Mouse (Mus musculus): ENCODE results near the gene Atxn1. TPM values are rescaled to one million over a fixed set of nuclear protein-coding genes. Genes with fewer than 3 reads are reported as not detected.

The Atxn1 gene
- polyA plus RNA-seq, 1 experiment from 2014 or later = 2.3 TPM

DNA sequence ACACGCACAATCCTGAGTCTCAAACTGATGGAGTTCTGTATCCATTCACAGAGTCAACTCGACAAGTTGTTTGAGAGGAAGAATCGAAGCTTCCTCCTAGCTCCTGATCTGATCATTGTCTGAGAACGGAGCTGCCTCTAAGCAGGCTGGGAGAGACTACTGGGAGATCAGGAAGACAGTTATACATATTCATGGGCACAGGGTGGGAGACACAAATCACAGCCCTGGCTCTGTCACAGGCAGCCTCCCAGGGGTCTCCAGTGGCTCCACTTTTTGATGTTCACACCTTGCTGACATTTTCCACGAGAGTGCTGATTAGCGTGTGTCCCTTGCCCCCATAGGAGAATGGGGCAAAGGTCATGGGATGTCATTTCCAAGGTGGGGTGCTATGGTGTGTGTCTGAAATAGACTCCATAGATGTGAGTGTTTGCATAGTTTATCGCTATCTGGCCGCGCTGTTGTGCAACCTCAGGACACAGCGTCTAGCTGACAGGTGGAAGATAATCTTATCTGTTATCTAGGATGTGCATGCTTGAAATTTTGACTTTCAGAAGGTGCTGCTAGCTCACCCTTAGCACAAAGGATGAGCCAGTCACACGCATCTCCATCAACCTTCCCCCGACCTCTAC lies 105.6 kb downstream of the Atxn1 start:
- Histone ChIP-seq H3K9ac (no peak overlapping the region), H3K27me3 (no peaks in the 10 kb centered on the region), H3K36me3 (replicated peaks) (no peaks in the 10 kb centered on the region), H3K9me3 (replicated peaks) (no peaks in the 10 kb centered on the region), H3K4me1 (replicated peaks) (peaks cover 28% of the 10 kb centered on the region), H3K4me3 (replicated peaks) (no peak overlapping the region), H3K27ac (replicated peaks) (no peak overlapping the region), H3K4me2 (no peak overlapping the region)
- 57% methylated on average over 12 of the region's 12 CpGs for WGBS (ENCODE audit: insufficient replicate concordance)
- peak; percentile 84 for ATAC-seq (ENCODE audit: insufficient read depth)

- Histone ChIP-seq H3K4me3 (replicated peaks) (no peak overlapping the region), H3K4me1 (replicated peaks) (peaks cover 41% of the 10 kb centered on the region), H3K27me3 (no peaks in the 10 kb centered on the region), H3K27ac (replicated peaks) (no peak overlapping the region), H3K4me2 (no peak overlapping the region), H3K9me3 (replicated peaks) (no peaks in the 10 kb centered on the region), H3K9ac (no peak overlapping the region), H3K36me3 (replicated peaks) (no peaks in the 10 kb centered on the region)
- 85% methylated on average over 8 of the region's 8 CpGs for whole genome bisulfite sequencing (ENCODE audit: insufficient replicate concordance)
- ATAC-seq (ENCODE audit: insufficient read depth) = no peak
Observed at GRCm38 (mm10) chr13:45857416-45857815, 107.4 kb downstream of the Atxn1 start.

GRCm38 (mm10) chr13:45854531-45854930 lies 110.3 kb downstream of the Atxn1 start:
- H3K27me3 ChIP-seq = no peaks in the 10 kb centered on the region
- H3K36me3 ChIP-seq (replicated peaks) = no peaks in the 10 kb centered on the region
- H3K27ac ChIP-seq (replicated peaks) = no peak overlapping the region
- H3K4me3 ChIP-seq (replicated peaks) = no peak overlapping the region
- H3K9me3 ChIP-seq (replicated peaks) = no peaks in the 10 kb centered on the region
- H3K9ac ChIP-seq = no peak overlapping the region
- WGBS (ENCODE audit: insufficient replicate concordance) = 83% methylated on average over 5 of the region's 5 CpGs
- H3K4me1 ChIP-seq (replicated peaks) = peaks cover 64% of the 10 kb centered on the region
- no peak overlapping the region for H3K4me2 ChIP-seq
- ATAC-seq (ENCODE audit: insufficient read depth) = no peak

DNA sequence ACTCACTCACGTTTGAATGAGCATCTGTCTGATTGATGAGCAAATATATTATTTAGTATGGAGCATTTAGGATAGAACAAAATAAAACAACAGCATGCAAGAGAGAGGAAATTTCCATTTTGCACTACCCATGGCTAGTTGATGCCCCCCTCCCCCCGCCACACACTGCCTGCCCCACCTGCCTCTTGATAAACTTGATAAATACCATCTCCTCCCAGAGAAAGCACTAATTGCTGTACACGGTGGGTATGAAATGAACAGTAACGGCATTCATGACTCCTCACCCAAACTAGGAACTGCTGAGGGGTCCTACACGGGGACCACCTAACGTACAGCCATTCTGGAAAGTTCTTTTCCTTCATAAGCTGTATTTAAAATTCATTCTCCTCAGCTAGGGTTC lies 111.1 kb downstream of the Atxn1 start:
- no peak overlapping the region for H3K4me3 ChIP-seq (replicated peaks)
- no peaks in the 10 kb centered on the region for H3K36me3 ChIP-seq (replicated peaks)
- no peak for ATAC-seq (ENCODE audit: insufficient read depth)
- H3K27ac ChIP-seq (replicated peaks) = peak overlapping the region; percentile 45; the same call in 1 of the 2 replicates
- no peaks in the 10 kb centered on the region for H3K9me3 ChIP-seq (replicated peaks)
- H3K4me1 ChIP-seq (replicated peaks) = peaks cover 64% of the 10 kb centered on the region
- WGBS (ENCODE audit: insufficient replicate concordance) = 45% methylated on average over 6 of the region's 6 CpGs
- no peaks in the 10 kb centered on the region for H3K27me3 ChIP-seq
- no peak overlapping the region for H3K9ac ChIP-seq
- peak overlapping the region; percentile 31 for H3K4me2 ChIP-seq

DNA sequence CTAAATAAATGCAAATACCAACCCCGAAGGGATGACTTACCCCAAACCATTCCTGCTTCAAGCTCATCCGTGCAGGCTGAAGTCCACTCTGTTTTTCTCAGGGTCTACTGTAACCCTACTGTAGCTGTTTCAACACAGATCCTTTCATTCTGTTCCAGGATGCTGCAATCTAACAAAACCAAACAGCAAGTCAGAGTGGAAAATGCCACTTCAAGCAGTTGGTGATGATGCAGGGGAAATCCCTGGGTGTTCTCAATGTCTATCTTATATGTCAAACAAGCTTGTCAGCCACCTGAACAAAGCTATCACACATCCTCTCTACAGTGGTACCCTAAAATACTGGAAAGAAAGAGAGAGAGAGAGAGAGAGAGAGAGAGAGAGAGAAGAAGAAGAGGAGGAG lies 112.5 kb downstream of the Atxn1 start:
- H3K9me3 ChIP-seq (replicated peaks) = no peaks in the 10 kb centered on the region
- ATAC-seq (ENCODE audit: insufficient read depth) = no peak
- no peaks in the 10 kb centered on the region for H3K36me3 ChIP-seq (replicated peaks)
- H3K4me1 ChIP-seq (replicated peaks) = peaks cover 71% of the 10 kb centered on the region
- no peak overlapping the region for H3K4me2 ChIP-seq
- no peak overlapping the region for H3K4me3 ChIP-seq (replicated peaks)
- WGBS (ENCODE audit: insufficient replicate concordance) = 74% methylated on average over 2 of the region's 2 CpGs
- no peaks in the 10 kb centered on the region for H3K27me3 ChIP-seq
- H3K27ac ChIP-seq (replicated peaks) = no peak overlapping the region
- no peak overlapping the region for H3K9ac ChIP-seq

- peaks cover 71% of the 10 kb centered on the region for H3K4me1 ChIP-seq (replicated peaks)
- H3K4me3 ChIP-seq (replicated peaks) = no peak overlapping the region
- no peaks in the 10 kb centered on the region for H3K36me3 ChIP-seq (replicated peaks)
- H3K4me2 ChIP-seq = no peak overlapping the region
- no peaks in the 10 kb centered on the region for H3K9me3 ChIP-seq (replicated peaks)
- H3K27ac ChIP-seq (replicated peaks) = no peak overlapping the region
- WGBS (ENCODE audit: insufficient replicate concordance) = 41% methylated on average over 2 of the region's 2 CpGs
- H3K27me3 ChIP-seq = no peaks in the 10 kb centered on the region
- no peak for ATAC-seq (ENCODE audit: insufficient read depth)
- H3K9ac ChIP-seq = no peak overlapping the region
Observed at GRCm38 (mm10) chr13:45851746-45852145, 113.1 kb downstream of the Atxn1 start.

DNA sequence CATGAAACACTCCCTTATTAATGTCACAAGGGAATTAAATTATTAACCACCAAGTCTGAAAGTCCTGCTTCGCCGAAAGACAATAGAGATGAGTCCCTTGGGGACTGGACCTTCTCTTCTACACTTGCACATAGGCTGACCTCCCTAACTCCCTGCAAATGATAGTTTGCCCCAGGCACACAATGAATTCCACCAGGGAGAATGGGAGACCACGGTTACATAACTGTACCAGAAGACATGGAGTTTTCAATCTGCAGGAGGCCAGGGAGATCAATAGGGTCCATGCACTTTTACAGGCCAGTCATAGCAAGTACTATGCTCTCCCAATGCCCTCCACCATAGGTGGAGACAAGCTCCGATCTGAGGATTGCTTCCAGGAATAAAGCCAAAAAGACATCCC lies 113.7 kb downstream of the Atxn1 start:
- no peak overlapping the region; the same call in 1 of the 2 replicates for H3K27ac ChIP-seq (replicated peaks)

GRCm38 (mm10) chr13:45850181-45850974 lies 114.4 kb downstream of the Atxn1 start:
- H3K4me2 ChIP-seq = peak overlapping the region; percentile 54
- H3K36me3 ChIP-seq (replicated peaks) = no peaks in the 10 kb centered on the region
- WGBS (ENCODE audit: insufficient replicate concordance) = 31% methylated on average over 5 of the region's 5 CpGs
- no peaks in the 10 kb centered on the region for H3K27me3 ChIP-seq
- ATAC-seq (ENCODE audit: insufficient read depth) = no peak
- no peaks in the 10 kb centered on the region for H3K9me3 ChIP-seq (replicated peaks)
- H3K4me1 ChIP-seq (replicated peaks) = peaks cover 65% of the 10 kb centered on the region
- H3K4me3 ChIP-seq (replicated peaks) = no peak overlapping the region
- peak overlapping the region; percentile 81 for H3K27ac ChIP-seq (replicated peaks)
- no peak overlapping the region; the same call in 1 of the 2 replicates for H3K9ac ChIP-seq

More for the DNA sequence above, 113.7 kb downstream of the Atxn1 start:
- Histone ChIP-seq H3K9ac (no peak overlapping the region), H3K27me3 (no peaks in the 10 kb centered on the region), H3K4me3 (replicated peaks) (no peak overlapping the region), H3K4me1 (replicated peaks) (peaks cover 69% of the 10 kb centered on the region), H3K36me3 (replicated peaks) (no peaks in the 10 kb centered on the region), H3K4me2 (no peak overlapping the region), H3K9me3 (replicated peaks) (no peaks in the 10 kb centered on the region)
- ATAC-seq (ENCODE audit: insufficient read depth) = no peak
- WGBS (ENCODE audit: insufficient replicate concordance) = 77% methylated on average over 4 of the region's 4 CpGs

GRCm38 (mm10) chr13:45849145-45850023 lies 115.4 kb downstream of the Atxn1 start:
- H3K9me3 ChIP-seq (replicated peaks) = no peaks in the 10 kb centered on the region
- peak overlapping the region; percentile 54 for H3K4me2 ChIP-seq
- no peak overlapping the region for H3K4me3 ChIP-seq (replicated peaks)
- ATAC-seq (ENCODE audit: insufficient read depth) = peak; percentile 94
- H3K4me1 ChIP-seq (replicated peaks) = peaks cover 61% of the 10 kb centered on the region
- no peak overlapping the region for H3K9ac ChIP-seq
- H3K27me3 ChIP-seq = no peaks in the 10 kb centered on the region
- peak overlapping the region; percentile 81 for H3K27ac ChIP-seq (replicated peaks)
- H3K36me3 ChIP-seq (replicated peaks) = no peaks in the 10 kb centered on the region
- 17% methylated on average over 7 of the region's 7 CpGs for WGBS (ENCODE audit: insufficient replicate concordance)

DNA sequence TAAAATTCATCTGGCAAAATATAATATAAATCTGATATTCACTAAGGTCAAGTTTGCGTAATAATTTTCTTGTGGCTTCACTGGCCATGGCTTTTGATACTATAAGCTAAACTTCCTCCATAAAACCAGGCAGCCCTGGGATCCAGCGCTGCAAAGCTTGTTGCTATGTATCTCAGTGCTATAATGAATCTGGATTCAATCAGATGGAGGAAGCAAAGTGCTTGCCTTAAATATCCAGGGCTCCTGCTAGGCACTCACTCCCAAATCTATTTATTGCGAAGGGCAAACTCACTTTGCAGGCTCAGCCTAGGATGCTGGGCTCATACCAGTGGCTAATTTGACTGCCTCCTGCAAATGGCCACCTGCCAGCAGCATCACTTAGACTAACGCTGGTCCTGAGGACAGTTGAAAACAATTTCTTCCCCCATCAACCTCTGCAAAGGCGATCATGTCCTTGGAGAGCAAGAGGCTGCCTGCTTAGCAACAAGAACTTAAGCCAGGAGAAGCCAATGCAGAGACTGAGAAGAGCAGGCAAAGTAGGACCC lies 122.2 kb downstream of the Atxn1 start:
- no peaks in the 10 kb centered on the region for H3K4me1 ChIP-seq (replicated peaks)
- no peak overlapping the region for H3K4me3 ChIP-seq (replicated peaks)
- no peak overlapping the region for H3K27ac ChIP-seq (replicated peaks)
- H3K36me3 ChIP-seq (replicated peaks) = no peaks in the 10 kb centered on the region
- no peak overlapping the region for H3K9ac ChIP-seq
- H3K9me3 ChIP-seq (replicated peaks) = no peaks in the 10 kb centered on the region
- H3K27me3 ChIP-seq = no peaks in the 10 kb centered on the region
- no peak overlapping the region for H3K4me2 ChIP-seq
- ATAC-seq (ENCODE audit: insufficient read depth) = no peak
- 76% methylated on average over 5 of the region's 5 CpGs for WGBS (ENCODE audit: insufficient replicate concordance)

GRCm38 (mm10) chr13:45839901-45840300 lies 124.9 kb downstream of the Atxn1 start:
- no peak for ATAC-seq (ENCODE audit: insufficient read depth)
- WGBS (ENCODE audit: insufficient replicate concordance) = 34% methylated on average over 7 of the region's 7 CpGs
- Histone ChIP-seq H3K4me3 (replicated peaks) (no peak overlapping the region), H3K27me3 (no peaks in the 10 kb centered on the region), H3K4me2 (no peak overlapping the region), H3K4me1 (replicated peaks) (no peaks in the 10 kb centered on the region), H3K36me3 (replicated peaks) (peaks cover 5% of the 10 kb centered on the region), H3K9me3 (replicated peaks) (no peaks in the 10 kb centered on the region), H3K27ac (replicated peaks) (no peak overlapping the region), H3K9ac (no peak overlapping the region)
